Mouse (Mus musculus) forebrain, embryonic 13.5 days (tissue): ENCODE measurements around the gene Pold4. TPM values are rescaled to one million over a fixed set of nuclear protein-coding genes. Genes with fewer than 3 reads are reported as not detected.

Source experiments
- ATAC-seq: fragments of 200-750 bp; cut with Nextera tagmentation; 2 replicates; pipeline ENCODE4 v1.8.0; 2017
- H3K27ac ChIP-seq: fragments of 300-500 bp; sonication (generic); 2 replicates; pipeline ENCODE4 v1.5.1; 2015; ENCODE audit warnings: inconsistent platforms, mild to moderate bottlenecking, moderate library complexity
- H3K27me3 ChIP-seq: fragments of 300-500 bp; sonication (generic); 2 replicates; pipeline ENCODE4 v1.6.1; 2015; ENCODE audit warnings: mild to moderate bottlenecking, inconsistent platforms
- H3K36me3 ChIP-seq: fragments of 300-500 bp; sonication (generic); 2 replicates; pipeline ENCODE4 v1.6.1; 2015; ENCODE audit warnings: mild to moderate bottlenecking, inconsistent platforms; ENCODE audit not compliant: poor library complexity, severe bottlenecking
- H3K4me1 ChIP-seq: fragments of 300-500 bp; sonication (generic); 2 replicates; pipeline ENCODE4 v1.6.1; 2015; ENCODE audit warnings: inconsistent platforms
- H3K4me2 ChIP-seq: fragments of 300-500 bp; sonication (generic); 2 replicates; pipeline ENCODE4 v1.6.1; 2015; ENCODE audit warnings: inconsistent platforms, mild to moderate bottlenecking, moderate library complexity
- H3K4me3 ChIP-seq: fragments of 300-500 bp; sonication (generic); 2 replicates; pipeline ENCODE4 v1.5.1; 2015; ENCODE audit warnings: mild to moderate bottlenecking, inconsistent platforms
- H3K9ac ChIP-seq: fragments of 300-500 bp; sonication (generic); 2 replicates; pipeline ENCODE4 v1.6.1; 2015; ENCODE audit warnings: mild to moderate bottlenecking, inconsistent platforms
- H3K9me3 ChIP-seq: fragments of 300-500 bp; sonication (generic); replicated peaks from 2 replicates; pipeline ENCODE4 v1.6.1; 2016; ENCODE audit warnings: inconsistent platforms
- WGBS: fragments of 180-500 bp; shearing (Covaris S2); methylation state at CpG from one replicate; pipeline ENCODE4 v1.1.7; 2015; 5-methylcytosine and 5-hydroxymethylcytosine counted together
- polyA plus RNA-seq: library from polyadenylated mRNA; unstranded; fragments of >200 nt; fragmentation: Nextera tagmentation; extraction: Ambion mirVana; gene quantifications from 2 replicates; pipeline ENCODE4 v1.2.1, GENCODE M21; 2015

Gene Pold4
- polyA plus RNA-seq, 1 experiment from 2014 or later, result 14.2 TPM

DNA sequence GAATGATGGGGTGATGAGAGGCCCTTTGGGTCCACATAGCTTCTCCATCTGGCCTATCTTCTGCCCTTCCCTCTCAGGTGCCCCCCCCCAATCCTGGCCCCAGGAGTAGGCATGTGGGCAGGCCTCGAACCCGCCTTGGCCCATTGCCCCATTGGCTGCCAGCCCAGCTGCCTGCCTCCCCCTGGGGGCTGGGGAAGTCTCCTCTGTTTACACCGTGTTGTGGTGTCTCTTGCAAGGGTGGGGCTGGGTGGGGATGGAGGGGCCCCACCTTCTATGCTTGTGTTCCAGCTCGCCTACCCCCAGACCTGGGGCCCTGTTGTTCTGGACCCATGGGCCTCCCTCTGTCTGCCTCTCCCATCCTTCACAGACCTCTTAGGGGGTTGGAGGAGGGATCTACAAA, 11.3 kb upstream of the Pold4 start:
- Histone ChIP-seq H3K9me3 (no peaks in the 10 kb centered on the region), H3K27ac (no peak overlapping the region; the same call in 1 of the 2 replicates), H3K9ac (no peak overlapping the region), H3K4me1 (peaks cover 25% of the 10 kb centered on the region), H3K4me3 (no peak overlapping the region), H3K27me3 (peaks cover 23% of the 10 kb centered on the region), H3K4me2 (no peak overlapping the region), H3K36me3 (no peaks in the 10 kb centered on the region)
- 20% methylated on average over 2 of the region's 4 CpGs for WGBS
- ATAC-seq, result no peak

DNA sequence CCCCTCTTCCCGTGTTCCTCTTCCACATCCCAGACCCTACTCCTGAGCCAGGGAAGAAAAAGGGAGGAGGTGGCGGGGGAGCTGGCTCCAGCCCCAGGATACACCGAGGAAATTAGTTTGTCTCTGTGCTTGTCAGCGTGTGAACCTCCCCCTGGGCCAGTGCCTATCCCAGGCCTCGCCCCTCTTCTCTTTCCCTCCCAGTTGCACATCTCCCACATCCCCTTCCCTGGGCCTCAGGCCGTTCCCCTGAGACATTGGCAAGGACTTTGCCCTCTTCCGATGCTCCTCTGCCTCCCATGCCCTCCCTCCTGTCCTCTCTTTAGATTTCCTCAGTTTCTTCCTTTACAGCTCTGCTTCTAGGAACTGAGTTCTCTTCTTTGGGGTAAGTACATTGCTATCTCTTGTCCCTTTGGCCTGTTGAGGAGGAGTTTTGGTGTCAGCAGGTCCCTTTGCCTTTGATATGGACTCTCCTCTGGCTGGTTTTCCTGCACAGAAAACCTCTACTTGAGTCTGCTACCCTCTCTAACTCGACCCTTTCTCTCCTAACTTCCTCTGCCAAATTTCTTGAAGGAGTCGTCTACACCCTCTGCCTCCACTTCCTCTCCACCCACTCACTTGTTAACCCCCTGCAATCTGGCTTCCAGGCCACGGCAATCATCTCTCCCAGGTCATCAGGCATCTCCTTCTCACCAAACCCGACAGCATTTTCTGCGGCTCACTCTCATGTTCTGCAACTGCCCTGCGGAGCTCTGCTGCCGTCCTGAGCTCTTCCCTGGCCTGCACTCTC, 10.5 kb upstream of the Pold4 start:
- Histone ChIP-seq H3K27me3 (peaks cover 20% of the 10 kb centered on the region), H3K36me3 (no peaks in the 10 kb centered on the region), H3K27ac (no peak overlapping the region), H3K4me1 (peaks cover 22% of the 10 kb centered on the region), H3K4me2 (no peak overlapping the region), H3K9ac (0 out of 2 replicates have a peak overlapping the region, but pooled peaks have one; percentile 16), H3K4me3 (no peak overlapping the region), H3K9me3 (no peaks in the 10 kb centered on the region)
- 55% methylated on average over 13 of the region's 14 CpGs for WGBS
- ATAC-seq, result no peak

DNA sequence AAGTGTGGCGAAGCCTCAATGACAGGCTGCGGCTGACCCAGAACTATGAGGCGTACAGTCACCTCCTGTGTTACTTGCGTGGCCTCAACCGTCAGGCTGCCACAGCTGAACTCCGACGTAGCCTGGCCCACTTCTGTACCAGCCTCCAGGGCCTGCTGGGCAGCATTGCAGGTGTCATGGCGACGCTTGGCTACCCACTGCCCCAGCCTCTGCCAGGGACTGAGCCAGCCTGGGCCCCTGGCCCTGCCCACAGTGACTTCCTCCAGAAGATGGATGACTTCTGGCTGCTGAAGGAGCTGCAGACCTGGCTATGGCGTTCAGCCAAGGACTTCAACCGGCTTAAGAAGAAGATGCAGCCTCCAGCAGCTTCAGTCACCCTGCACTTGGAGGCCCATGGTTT, 9.5 kb upstream of the Pold4 start:
- Histone ChIP-seq H3K36me3 (no peaks in the 10 kb centered on the region), H3K4me3 (no peak overlapping the region), H3K9ac (no peak overlapping the region), H3K4me2 (no peak overlapping the region), H3K9me3 (no peaks in the 10 kb centered on the region), H3K4me1 (peaks cover 18% of the 10 kb centered on the region), H3K27ac (no peak overlapping the region), H3K27me3 (peaks cover 12% of the 10 kb centered on the region; the same call in 1 of the 2 replicates)
- no peak for ATAC-seq
- 82% methylated on average over 11 of the region's 11 CpGs for WGBS

DNA sequence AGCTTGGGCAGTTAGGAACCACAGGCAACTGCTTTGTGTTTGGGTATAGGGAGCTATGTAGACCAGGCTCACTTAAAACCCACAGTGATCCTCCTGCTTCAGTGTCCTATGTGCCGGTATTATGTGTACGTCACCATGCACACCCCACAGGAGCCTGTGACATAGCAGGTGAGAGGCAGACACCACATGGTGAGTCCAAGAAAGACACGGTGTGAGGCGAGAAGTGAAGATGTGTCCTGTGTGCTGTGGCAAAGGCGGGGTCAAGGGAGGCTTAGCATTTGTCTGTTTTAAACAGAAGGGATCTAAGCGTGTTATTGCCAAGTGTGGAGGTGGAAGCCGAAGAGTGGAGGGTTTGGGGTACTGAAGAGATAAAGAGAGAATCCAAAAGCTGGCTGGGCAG, 4.9 kb upstream of the Pold4 start:
- Histone ChIP-seq H3K9ac (no peak overlapping the region), H3K27me3 (peaks cover 32% of the 10 kb centered on the region), H3K4me1 (peaks cover 4% of the 10 kb centered on the region), H3K36me3 (no peaks in the 10 kb centered on the region), H3K4me2 (no peak overlapping the region), H3K4me3 (no peak overlapping the region), H3K27ac (no peak overlapping the region), H3K9me3 (no peaks in the 10 kb centered on the region)
- WGBS, result 90% methylated on average over 7 of the region's 7 CpGs
- no peak for ATAC-seq

DNA sequence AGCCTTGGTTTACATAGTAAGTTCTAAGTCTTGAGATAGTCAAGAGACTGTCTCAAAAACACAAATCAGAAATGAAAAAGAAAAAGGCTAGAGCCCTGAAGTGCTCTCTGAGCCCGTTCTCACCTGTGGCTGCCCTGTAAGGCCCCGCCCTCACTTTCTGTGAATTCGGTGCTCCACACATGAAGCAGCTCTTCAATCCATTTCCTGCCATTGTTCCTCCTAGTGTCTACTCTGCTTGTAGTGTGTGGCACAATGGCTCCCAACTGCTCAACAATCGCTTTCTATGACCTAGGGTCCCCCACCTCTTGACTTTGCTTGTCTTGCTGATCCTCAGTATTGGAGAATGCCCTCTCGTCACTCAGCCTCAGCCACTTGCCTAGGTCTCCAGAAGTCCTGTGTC, 4.3 kb upstream of the Pold4 start:
- 72% methylated on average over 5 of the region's 5 CpGs for WGBS
- no peak overlapping the region for H3K27ac ChIP-seq
- ATAC-seq, result no peak
- no peak overlapping the region for H3K9ac ChIP-seq
- peaks cover 32% of the 10 kb centered on the region for H3K27me3 ChIP-seq
- no peak overlapping the region for H3K4me2 ChIP-seq
- H3K36me3 ChIP-seq, result no peaks in the 10 kb centered on the region
- H3K4me3 ChIP-seq, result no peak overlapping the region
- peaks cover 9% of the 10 kb centered on the region for H3K4me1 ChIP-seq
- no peaks in the 10 kb centered on the region for H3K9me3 ChIP-seq

DNA sequence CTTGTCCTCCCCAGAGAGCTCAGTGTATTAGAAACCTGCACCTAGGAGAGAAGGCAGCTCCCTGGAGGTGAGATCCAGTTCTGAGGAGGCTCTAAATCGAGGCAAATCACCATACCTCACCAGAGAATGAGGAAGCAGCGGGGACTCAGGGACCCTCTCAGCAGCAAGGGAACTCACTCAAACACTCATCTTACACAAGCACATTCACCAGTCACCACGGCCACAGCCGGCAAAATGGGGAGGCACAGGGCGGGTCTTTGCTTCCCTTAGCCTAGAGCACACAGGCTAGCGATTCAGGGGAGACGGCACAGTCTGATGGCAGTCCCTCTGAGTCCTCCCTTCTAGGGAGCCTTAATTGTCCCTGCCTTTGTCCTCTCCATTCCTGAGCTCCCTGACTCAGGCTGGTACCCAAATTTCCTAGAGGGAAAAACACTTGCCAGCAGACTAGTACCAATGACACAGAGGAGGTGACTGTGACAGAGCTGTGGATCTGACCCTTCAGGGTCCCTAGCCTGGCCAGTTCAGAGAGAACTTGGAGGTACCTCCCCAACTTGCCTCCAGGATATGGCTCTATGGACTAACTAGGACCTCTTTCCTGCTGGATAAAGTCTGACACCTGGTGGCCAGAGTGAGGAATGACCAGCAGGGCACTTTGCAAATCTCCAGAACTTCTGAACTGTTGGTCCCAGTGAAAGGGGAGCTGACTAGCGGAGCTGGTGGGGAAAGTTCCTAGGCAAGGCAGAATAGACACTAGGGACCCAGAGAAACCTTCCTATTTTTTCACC, 3.6 kb upstream of the Pold4 start:
- WGBS, result 24% methylated on average over 8 of the region's 8 CpGs

DNA sequence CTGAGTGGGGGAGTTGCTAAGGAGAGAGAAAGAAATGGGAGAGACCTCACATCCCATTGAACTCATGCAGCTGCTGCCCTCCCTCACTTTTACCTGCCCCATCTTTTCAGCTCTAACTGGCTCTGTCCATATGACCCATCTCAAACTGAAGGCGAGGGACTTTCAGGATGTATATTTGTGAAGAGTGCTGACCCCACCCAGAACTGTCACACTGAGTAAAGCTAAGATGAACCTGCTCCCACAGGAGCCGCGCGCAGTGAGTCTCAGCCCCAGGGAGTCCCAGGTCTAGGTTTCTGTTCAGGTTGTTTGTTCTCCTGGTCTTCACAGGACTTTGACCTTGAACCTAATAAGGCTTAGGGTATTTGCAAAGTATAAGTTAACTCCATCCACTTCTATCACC, 2.8 kb upstream of the Pold4 start:
- Histone ChIP-seq H3K4me1 (peaks cover 10% of the 10 kb centered on the region), H3K9me3 (no peaks in the 10 kb centered on the region), H3K9ac (no peak overlapping the region), H3K36me3 (no peaks in the 10 kb centered on the region), H3K4me3 (no peak overlapping the region), H3K27me3 (peaks cover 36% of the 10 kb centered on the region), H3K4me2 (no peak overlapping the region), H3K27ac (no peak overlapping the region)
- no peak for ATAC-seq
- 78% methylated on average over 4 of the region's 4 CpGs for WGBS

More for the DNA sequence above, 3.6 kb upstream of the Pold4 start:
- Histone ChIP-seq H3K27ac (no peak overlapping the region), H3K36me3 (no peaks in the 10 kb centered on the region), H3K9ac (no peak overlapping the region), H3K4me3 (no peak overlapping the region), H3K4me2 (no peak overlapping the region), H3K27me3 (peaks cover 36% of the 10 kb centered on the region), H3K9me3 (no peaks in the 10 kb centered on the region), H3K4me1 (peaks cover 10% of the 10 kb centered on the region)
- ATAC-seq, result no peak

DNA sequence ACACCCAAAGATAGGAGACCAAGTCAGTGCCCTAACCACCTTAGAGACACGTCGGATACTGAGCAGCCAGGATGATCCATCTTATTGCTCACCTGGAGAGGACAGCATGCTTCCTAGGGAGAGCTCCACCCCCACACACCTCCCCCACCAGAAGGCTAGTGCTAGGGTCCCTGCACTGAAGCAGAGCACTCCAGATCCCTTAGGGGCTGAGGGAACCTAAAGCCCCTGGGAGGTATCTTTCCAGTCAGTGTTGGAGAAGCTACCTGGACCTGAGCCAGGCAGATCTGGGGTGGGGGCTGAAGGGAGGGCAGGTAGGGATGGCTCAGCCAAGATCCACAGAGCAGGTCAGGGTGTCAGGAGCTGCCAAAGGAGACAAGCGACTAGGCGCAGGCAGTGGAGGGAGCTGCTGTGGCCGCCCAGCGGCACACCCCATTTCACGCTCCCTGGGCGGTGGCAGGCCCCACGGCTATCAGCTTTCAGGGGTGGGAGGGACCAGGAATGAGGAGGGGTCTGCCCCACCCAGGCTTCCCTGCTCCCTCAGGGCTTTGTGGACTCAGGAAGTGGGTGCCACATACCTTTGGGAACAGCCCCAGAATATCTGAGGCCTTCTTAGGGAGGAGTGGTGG, 2.1 kb upstream of the Pold4 start:
- H3K4me2 ChIP-seq, result no peak overlapping the region
- no peaks in the 10 kb centered on the region for H3K9me3 ChIP-seq
- peak overlapping the region; percentile 12; the same call in 1 of the 2 replicates for H3K9ac ChIP-seq
- H3K4me3 ChIP-seq, result no peak overlapping the region
- no peaks in the 10 kb centered on the region for H3K36me3 ChIP-seq
- peaks cover 36% of the 10 kb centered on the region for H3K27me3 ChIP-seq
- no peak for ATAC-seq
- H3K27ac ChIP-seq, result no peak overlapping the region
- 51% methylated on average over 9 of the region's 9 CpGs for WGBS
- peaks cover 10% of the 10 kb centered on the region for H3K4me1 ChIP-seq

DNA sequence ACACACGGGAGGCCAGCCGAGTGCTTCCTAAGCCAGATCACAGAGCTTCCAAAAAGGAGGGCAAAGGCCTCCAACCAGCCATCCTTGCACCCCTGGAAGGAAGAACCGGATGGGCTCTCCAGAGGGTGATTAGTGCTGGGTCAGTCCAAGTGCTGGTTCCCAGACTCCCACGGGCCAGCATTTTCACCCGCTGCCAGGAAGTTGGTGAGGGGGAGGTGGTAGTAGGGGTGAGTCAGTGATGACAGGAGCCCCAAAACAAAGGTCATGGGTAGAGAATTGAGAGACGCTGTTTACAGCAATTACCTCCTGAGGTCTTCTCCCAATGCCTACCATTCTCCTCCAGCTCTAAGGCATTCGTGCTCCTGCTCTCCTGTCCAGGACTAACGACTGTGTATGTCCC, 1.3 kb upstream of the Pold4 start:
- no peak for ATAC-seq
- Histone ChIP-seq H3K27ac (no peak overlapping the region), H3K4me2 (no peak overlapping the region), H3K4me3 (no peak overlapping the region), H3K36me3 (no peaks in the 10 kb centered on the region), H3K4me1 (peaks cover 10% of the 10 kb centered on the region), H3K27me3 (peaks cover 36% of the 10 kb centered on the region), H3K9me3 (no peaks in the 10 kb centered on the region), H3K9ac (no peak overlapping the region)
- WGBS, result 71% methylated on average over 8 of the region's 8 CpGs

DNA sequence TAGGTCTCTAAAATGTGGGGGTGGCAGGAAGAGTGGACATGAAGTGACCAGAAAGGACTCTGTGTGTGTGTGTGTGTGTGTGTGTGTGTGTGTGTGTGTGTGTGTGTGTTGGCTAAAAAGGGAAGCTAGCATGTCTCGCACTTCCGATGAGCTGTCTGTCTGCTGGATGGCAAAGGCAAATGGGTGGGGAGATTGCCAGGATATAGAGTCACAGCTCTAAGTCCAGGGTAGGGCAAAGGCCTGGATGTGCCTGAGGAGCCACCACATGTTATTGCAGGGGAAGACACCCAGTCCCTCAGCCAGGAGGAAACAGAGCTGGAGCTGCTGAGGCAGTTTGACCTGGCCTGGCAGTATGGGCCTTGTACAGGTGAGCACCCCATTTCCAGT, 480 bp downstream of the Pold4 start:
- peak overlapping the region; percentile 87 for H3K4me2 ChIP-seq
- WGBS, result 36% methylated on average over 2 of the region's 2 CpGs
- peaks cover 30% of the 10 kb centered on the region for H3K27me3 ChIP-seq
- H3K36me3 ChIP-seq, result no peaks in the 10 kb centered on the region
- peak; percentile 36; the same call in 1 of the 2 replicates for ATAC-seq
- H3K9ac ChIP-seq, result peak overlapping the region; percentile 69
- peaks cover 10% of the 10 kb centered on the region for H3K4me1 ChIP-seq
- peak overlapping the region; percentile 60 for H3K4me3 ChIP-seq
- H3K9me3 ChIP-seq, result no peaks in the 10 kb centered on the region
- no peak overlapping the region for H3K27ac ChIP-seq

DNA sequence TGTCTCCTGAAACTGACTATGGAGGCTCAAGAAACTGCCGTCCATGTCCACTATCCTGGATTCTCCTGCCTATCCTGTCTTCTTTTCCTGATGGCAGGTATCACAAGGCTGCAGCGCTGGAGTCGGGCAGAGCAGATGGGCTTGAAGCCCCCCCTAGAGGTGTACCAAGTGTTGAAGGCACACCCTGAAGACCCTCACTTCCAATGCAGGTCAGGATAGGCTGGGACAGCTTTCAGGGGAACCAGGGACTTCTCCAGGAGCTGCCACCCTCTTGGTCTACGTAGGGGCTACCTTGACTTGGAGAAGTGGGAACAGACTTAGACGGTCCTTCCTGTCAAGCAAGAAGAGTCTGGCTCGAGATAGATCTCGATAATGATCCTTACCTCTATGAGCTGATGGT, 952 bp downstream of the Pold4 start:
- H3K4me2 ChIP-seq, result peak overlapping the region; percentile 87
- no peak for ATAC-seq
- H3K27ac ChIP-seq, result no peak overlapping the region
- WGBS, result 79% methylated on average over 7 of the region's 7 CpGs
- H3K36me3 ChIP-seq, result no peaks in the 10 kb centered on the region
- H3K9me3 ChIP-seq, result no peaks in the 10 kb centered on the region
- H3K4me1 ChIP-seq, result peaks cover 10% of the 10 kb centered on the region
- peaks cover 29% of the 10 kb centered on the region for H3K27me3 ChIP-seq
- no peak overlapping the region for H3K4me3 ChIP-seq
- peak overlapping the region; percentile 69; the same call in 1 of the 2 replicates for H3K9ac ChIP-seq

DNA sequence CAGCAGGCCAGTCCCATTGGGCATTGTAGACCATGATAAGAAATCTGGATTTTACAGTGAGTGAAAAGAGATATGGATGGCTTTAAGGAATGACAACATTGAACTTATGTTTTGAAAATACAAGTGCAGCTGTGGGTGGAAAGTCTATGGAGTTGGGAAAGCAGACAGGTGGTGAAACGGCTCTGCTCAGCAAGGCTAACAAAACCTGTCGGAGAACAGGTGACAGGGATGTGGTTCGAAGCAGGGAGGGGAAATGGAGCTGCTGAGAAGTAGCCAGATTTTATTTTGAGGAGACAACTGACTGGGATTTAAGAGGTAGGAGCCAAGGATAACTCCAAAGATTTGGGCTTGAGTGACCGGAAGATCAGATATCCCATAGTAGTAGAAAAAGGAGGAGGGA, 2.8 kb downstream of the Pold4 start:
- H3K9me3 ChIP-seq, result no peaks in the 10 kb centered on the region
- H3K27ac ChIP-seq, result no peak overlapping the region
- H3K36me3 ChIP-seq, result no peaks in the 10 kb centered on the region
- 83% methylated on average over 4 of the region's 4 CpGs for WGBS
- H3K9ac ChIP-seq, result no peak overlapping the region
- H3K4me1 ChIP-seq, result peaks cover 10% of the 10 kb centered on the region
- no peak overlapping the region for H3K4me2 ChIP-seq
- H3K27me3 ChIP-seq, result peaks cover 17% of the 10 kb centered on the region
- H3K4me3 ChIP-seq, result no peak overlapping the region
- no peak for ATAC-seq
